In the genomic region with DNA sequence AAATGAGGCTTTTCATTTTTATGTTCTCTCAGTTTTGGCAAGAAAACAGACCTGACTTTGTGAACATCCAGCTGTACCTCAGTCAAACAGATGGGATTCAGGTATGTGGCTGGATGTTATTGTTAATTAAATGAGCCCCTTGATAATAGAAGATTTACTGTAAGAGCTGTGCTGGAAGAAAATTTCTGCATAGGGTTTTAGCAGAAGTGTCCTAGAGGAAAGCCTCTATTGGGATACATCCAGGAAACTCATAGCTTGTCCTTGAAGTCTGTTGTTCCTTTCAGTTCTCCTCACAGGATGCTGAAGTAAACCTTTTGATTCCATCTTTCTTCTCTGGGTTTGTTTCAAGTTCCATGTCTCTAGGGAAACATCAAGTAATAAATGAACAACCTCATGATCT, we compare ENCODE assay signal across 29 mouse cellular contexts.
"Had no signal": no experiment of that assay in that cellular context is flagged by ENCODE, and none has a peak within 500 bp of the region (broad histone marks: within the 10 kb centered on the region; RNA-seq: fewer than 3 reads in every experiment).

No protein-coding gene starts in this region.

- H3K4me1 ChIP-seq: embryonic facial prominence, embryonic 12.5 days; embryonic facial prominence, embryonic 13.5 days; embryonic facial prominence, embryonic 15.5 days; forebrain, embryonic 10.5 days; forebrain, embryonic 12.5 days; forebrain, embryonic 13.5 days; forebrain, embryonic 15.5 days had no signal

- DNase-seq: cerebellum, adult 18-20 months; cerebellum, adult 2 months; cerebellum, adult 8-10 months; cerebellum, adult 9-10 months; cerebellum, adult 9-11 months; cerebellum, postnatal 10 days; cerebellum, postnatal 14 days; cerebellum, postnatal 25 days; cerebellum, postnatal 36 days; embryo, embryonic 11 days; forebrain, postnatal 0 days; gastrocnemius, adult 2 months; gastrocnemius, postnatal 10 days; gastrocnemius, postnatal 14 days; gastrocnemius, postnatal 25 days; gastrocnemius, postnatal 36 days; heart, adult 11 months; heart, adult 18-20 months; heart, adult 2 months had no signal

- ATAC-seq: forebrain, embryonic 13.5 days; forebrain, embryonic 14.5 days; forebrain, embryonic 15.5 days; forebrain, embryonic 16.5 days; forebrain, postnatal 0 days had no signal

- H3K9ac ChIP-seq: embryonic facial prominence, embryonic 12.5 days; embryonic facial prominence, embryonic 13.5 days; embryonic facial prominence, embryonic 15.5 days; forebrain, embryonic 12.5 days; forebrain, embryonic 13.5 days; forebrain, embryonic 15.5 days; forebrain, postnatal 0 days had no signal

- H3K4me3 ChIP-seq: embryonic facial prominence, embryonic 12.5 days; embryonic facial prominence, embryonic 13.5 days; embryonic facial prominence, embryonic 15.5 days; erythroblast, embryonic 14.5 days; forebrain, embryonic 10.5 days; forebrain, embryonic 12.5 days; forebrain, embryonic 13.5 days; forebrain, embryonic 15.5 days; gastrocnemius, adult 2 months; heart, adult 2 months had no signal

- H3K27ac ChIP-seq: embryonic facial prominence, embryonic 12.5 days; embryonic facial prominence, embryonic 13.5 days; embryonic facial prominence, embryonic 15.5 days; forebrain, embryonic 10.5 days; forebrain, embryonic 12.5 days; forebrain, embryonic 13.5 days; forebrain, embryonic 15.5 days; heart, adult 2 months had no signal

- H3K36me3 ChIP-seq: embryonic facial prominence, embryonic 12.5 days; embryonic facial prominence, embryonic 15.5 days; forebrain, embryonic 12.5 days; forebrain, embryonic 15.5 days had no signal

- H3K4me2 ChIP-seq: embryonic facial prominence, embryonic 12.5 days; embryonic facial prominence, embryonic 13.5 days; embryonic facial prominence, embryonic 15.5 days; forebrain, embryonic 12.5 days; forebrain, embryonic 13.5 days; forebrain, embryonic 15.5 days had no signal

- H3K9me3 ChIP-seq: embryonic facial prominence, embryonic 12.5 days; embryonic facial prominence, embryonic 13.5 days; embryonic facial prominence, embryonic 15.5 days; forebrain, embryonic 10.5 days; forebrain, embryonic 12.5 days; forebrain, embryonic 13.5 days; forebrain, embryonic 15.5 days had no signal

- H3K27me3 ChIP-seq: embryonic facial prominence, embryonic 12.5 days; embryonic facial prominence, embryonic 13.5 days; embryonic facial prominence, embryonic 15.5 days; forebrain, embryonic 12.5 days; forebrain, embryonic 13.5 days; forebrain, embryonic 15.5 days had no signal
